Mouse (Mus musculus) bone marrow, adult 2 months (tissue): ENCODE measurements around the gene Olfr721-ps1. TPM values are rescaled to one million over a fixed set of nuclear protein-coding genes. Genes with fewer than 3 reads are reported as not detected.

Experiments
- H3K27ac ChIP-seq: fragments of 200-500 bp; 2 replicates; pipeline ENCODE4 v1.5.1; 2012; ENCODE audit warnings: low read depth, mild to moderate bottlenecking, control low read depth, inconsistent platforms, low read length; ENCODE audit not compliant: control insufficient read depth, poor library complexity, insufficient read depth
- H3K4me1 ChIP-seq: fragments of 200-500 bp; 2 replicates; pipeline ENCODE4 v1.6.1; 2011; ENCODE audit warnings: low read length; ENCODE audit not compliant: control insufficient read depth, insufficient read depth
- H3K4me3 ChIP-seq: fragments of 200-500 bp; replicated peaks from 2 replicates; pipeline ENCODE3; 2011; ENCODE audit warnings: mild to moderate bottlenecking, low read depth, low read length, control low read depth; ENCODE audit not compliant: control insufficient read depth
- CTCF ChIP-seq: fragments of 200-500 bp; IDR thresholded peaks from 2 replicates; pipeline ENCODE4 v1.5.1; 2011; ENCODE audit warnings: low read length, control low read depth; ENCODE audit not compliant: control insufficient read depth, insufficient read depth
- POLR2A ChIP-seq: fragments of 200-500 bp; IDR thresholded peaks from 2 replicates; pipeline ENCODE4 v1.6.1; 2011; ENCODE audit warnings: low read depth, mild to moderate bottlenecking, control low read depth, low read length, borderline replicate concordance; ENCODE audit not compliant: control insufficient read depth
- WGBS: fragments of 180-500 bp; shearing (Covaris S2); methylation state at CpG from one replicate; pipeline ENCODE4 v1.1.7; 2018; 5-methylcytosine and 5-hydroxymethylcytosine counted together
- polyA plus RNA-seq: library from polyadenylated mRNA; stranded (reverse); fragments of >200 nt; gene quantifications from 2 replicates; pipeline ENCODE4 v1.2.4, GENCODE M21; 2011; ENCODE audit warnings: low replicate concordance; ENCODE audit not compliant: missing spikeins, insufficient read depth, insufficient read length

Olfr721-ps1 gene
- polyA plus RNA-seq, 1 experiment = not detected

- no peak for TF ChIP-seq CTCF
- no peak for TF ChIP-seq POLR2A
- Histone ChIP-seq H3K4me3 (no peak overlapping the region), H3K4me1 (no peaks in the 10 kb centered on the region), H3K27ac (no peak overlapping the region)
- WGBS = 70% methylated on average over 3 of the region's 3 CpGs
Measured at GRCm38 (mm10) chr14:14436078-14436658, 35.1 kb downstream of the Olfr721-ps1 start.

Other genes with a start within 250 kb of the Olfr721-ps1 start
- gene Olfr720, start 214.5 kb upstream of the Olfr721-ps1 start, polyA plus RNA-seq = not detected in 2 replicates
- gene Olfr31, start 78.5 kb upstream of the Olfr721-ps1 start, polyA plus RNA-seq = not detected in 2 replicates
- 44.2 and 82.3 TPM in 2 replicates for gene Il3ra, start 55.0 kb upstream of the Olfr721-ps1 start, polyA plus RNA-seq